In genomic region chr11:4946947-4947812, GRCm38 (mm10) we compare ENCODE assay signal across 8 mouse cellular contexts. TPM values are rescaled to one million over a fixed set of nuclear protein-coding genes. Genes with fewer than 3 reads are reported as not detected.
DNase-seq lines count a peak whose midpoint lies in the region; ATAC-seq lines count a peak whose summit lies in the region.

No protein-coding gene starts in this region.

- WGBS in kidney, embryonic 15.5 days: under 1% methylated on average over 118 of the region's 120 CpGs
- WGBS in limb, embryonic 13.5 days: under 1% methylated on average over 120 of the region's 120 CpGs
- WGBS in midbrain, embryonic 14.5 days: under 1% methylated on average over 120 of the region's 120 CpGs

- DNase-seq in cerebellum, adult 8-10 months: no peak
- peak; percentile 39 for DNase-seq in gastrocnemius, postnatal 25 days
- DNase-seq in midbrain, embryonic 14.5 days: peak; percentile 94
- peak; percentile 25 for DNase-seq in spleen, postnatal 14 days (ENCODE audit: low spot score in 2 of 2)

- peak overlapping the region; percentile 56 for H3K4me3 ChIP-seq in kidney, embryonic 15.5 days (replicated peaks)
- peak overlapping the region; percentile 54 for H3K4me3 ChIP-seq in limb, embryonic 13.5 days
- H3K4me3 ChIP-seq in midbrain, embryonic 14.5 days (replicated peaks; ENCODE audit: low read depth, low read length): peak overlapping the region; percentile 67

- H3K9me3 ChIP-seq in kidney, embryonic 15.5 days (replicated peaks): no peaks in the 10 kb centered on the region
- H3K9me3 ChIP-seq in limb, embryonic 13.5 days: no peaks in the 10 kb centered on the region
- no peaks in the 10 kb centered on the region for H3K9me3 ChIP-seq in midbrain, embryonic 14.5 days (ENCODE audit: control insufficient read depth, low read length)

- peak; percentile 66; the same call in 1 of the 2 replicates for ATAC-seq in cerebellum, adult (ENCODE audit: insufficient number of reproducible peaks, low FRiP score, low TSS enrichment)
- ATAC-seq in common myeloid progenitor, adult 5-6 weeks (replicated peaks; ENCODE audit: low read depth, poor library complexity, severe bottlenecking): peak; percentile 76
- ATAC-seq in kidney, embryonic 15.5 days (replicated peaks; ENCODE audit: low FRiP score): peak; percentile 74; the same call in 1 of the 2 replicates
- ATAC-seq in limb, embryonic 13.5 days (ENCODE audit: low FRiP score, low read depth): peak; percentile 74; the same call in 1 of the 2 replicates
- peak; percentile 90 for ATAC-seq in midbrain, embryonic 14.5 days (ENCODE audit: low FRiP score, low TSS enrichment)

- no peak overlapping the region for H3K27ac ChIP-seq in kidney, embryonic 15.5 days
- no peak overlapping the region for H3K27ac ChIP-seq in limb, embryonic 13.5 days
- H3K27ac ChIP-seq in midbrain, embryonic 14.5 days (replicated peaks; ENCODE audit: low read depth, low read length): peak overlapping the region; percentile 92

- peak overlapping the region; percentile 12; the same call in 1 of the 2 replicates for H3K9ac ChIP-seq in kidney, embryonic 15.5 days
- peak overlapping the region; percentile 35; the same call in 1 of the 2 replicates for H3K9ac ChIP-seq in limb, embryonic 13.5 days
- H3K9ac ChIP-seq in midbrain, embryonic 14.5 days (replicated peaks; ENCODE audit: low read length): peak overlapping the region; percentile 76

- H3K4me2 ChIP-seq in kidney, embryonic 15.5 days: peak overlapping the region; percentile 95
- peak overlapping the region; percentile 92 for H3K4me2 ChIP-seq in limb, embryonic 13.5 days (replicated peaks)
- peak overlapping the region; percentile 83 for H3K4me2 ChIP-seq in midbrain, embryonic 14.5 days (ENCODE audit: low read length)

- no peaks in the 10 kb centered on the region for H3K36me3 ChIP-seq in kidney, embryonic 15.5 days
- no peaks in the 10 kb centered on the region for H3K36me3 ChIP-seq in limb, embryonic 13.5 days
- 0 out of 2 replicates have a peak, but pooled peaks cover 3% of the 10 kb centered on the region for H3K36me3 ChIP-seq in midbrain, embryonic 14.5 days (ENCODE audit: control insufficient read depth, insufficient read depth, low read length)

- H3K27me3 ChIP-seq in kidney, embryonic 15.5 days: peaks cover 91% of the 10 kb centered on the region
- peaks cover 98% of the 10 kb centered on the region for H3K27me3 ChIP-seq in limb, embryonic 13.5 days
- peaks cover 68% of the 10 kb centered on the region for H3K27me3 ChIP-seq in midbrain, embryonic 14.5 days (ENCODE audit: control insufficient read depth, insufficient read depth, low read length)

- H3K4me1 ChIP-seq in kidney, embryonic 15.5 days: peaks cover 24% of the 10 kb centered on the region
- peaks cover 19% of the 10 kb centered on the region for H3K4me1 ChIP-seq in limb, embryonic 13.5 days
- H3K4me1 ChIP-seq in midbrain, embryonic 14.5 days (ENCODE audit: control insufficient read depth, insufficient read depth, low read length): peaks cover 15% of the 10 kb centered on the region

RNA-seq across cellular contexts. Expression of gene Nefh, which starts 0.7 kb away (rescaled TPM):
- total RNA-seq in common myeloid progenitor, adult 5-6 weeks (2017): 12.6 and 16.7 TPM in 2 replicates
- not detected for total RNA-seq in gastrocnemius, postnatal 25 days (2021)
- polyA plus RNA-seq in kidney, embryonic 15.5 days (2015; fragmentation: Nextera tagmentation; extraction: Ambion mirVana): 0.31 and 0.57 TPM in 2 replicates
- polyA plus RNA-seq in limb, embryonic 13.5 days (2015; fragmentation: Nextera tagmentation; extraction: Ambion mirVana): 0.08 and 0.18 TPM in 2 replicates
- 3.2 and 3.5 TPM in 2 replicates for polyA plus RNA-seq in midbrain, embryonic 14.5 days (2014; fragmentation: Nextera tagmentation; extraction: Ambion mirVana)

RNA-seq across cellular contexts. Expression of gene Ap1b1, which starts 39.4 kb away (rescaled TPM):
- total RNA-seq in common myeloid progenitor, adult 5-6 weeks (2017): 69.1 and 72.2 TPM in 2 replicates
- total RNA-seq in gastrocnemius, postnatal 25 days (2021): 10 to 100 TPM; 31.0 to 36.4 TPM
- 59.8 and 65.3 TPM in 2 replicates for polyA plus RNA-seq in kidney, embryonic 15.5 days (2015; fragmentation: Nextera tagmentation; extraction: Ambion mirVana)
- 49.9 and 54.4 TPM in 2 replicates for polyA plus RNA-seq in limb, embryonic 13.5 days (2015; fragmentation: Nextera tagmentation; extraction: Ambion mirVana)
- polyA plus RNA-seq in midbrain, embryonic 14.5 days (2014; fragmentation: Nextera tagmentation; extraction: Ambion mirVana): 84.7 and 96.5 TPM in 2 replicates

RNA-seq across cellular contexts. Expression of gene Thoc5, which starts 52.1 kb away (rescaled TPM):
- total RNA-seq in common myeloid progenitor, adult 5-6 weeks (2017): 54.0 and 58.7 TPM in 2 replicates
- total RNA-seq in gastrocnemius, postnatal 25 days (2021): 10 to 100 TPM; 11.7 to 14.5 TPM
- 36.0 and 39.7 TPM in 2 replicates for polyA plus RNA-seq in kidney, embryonic 15.5 days (2015; fragmentation: Nextera tagmentation; extraction: Ambion mirVana)
- 36.2 and 36.9 TPM in 2 replicates for polyA plus RNA-seq in limb, embryonic 13.5 days (2015; fragmentation: Nextera tagmentation; extraction: Ambion mirVana)
- polyA plus RNA-seq in midbrain, embryonic 14.5 days (2014; fragmentation: Nextera tagmentation; extraction: Ambion mirVana): 60.4 and 66.9 TPM in 2 replicates

Comparison
In these comparisons a context has a peak if more than half of its experiments do, and no peak if none do; other contexts are left out.
1. H3K9ac ChIP-seq: peak in every context shown above with its lines; median percentile 76 in midbrain, embryonic 14.5 days; 35 in limb, embryonic 13.5 days; 12 in kidney, embryonic 15.5 days.